In the genomic region with DNA sequence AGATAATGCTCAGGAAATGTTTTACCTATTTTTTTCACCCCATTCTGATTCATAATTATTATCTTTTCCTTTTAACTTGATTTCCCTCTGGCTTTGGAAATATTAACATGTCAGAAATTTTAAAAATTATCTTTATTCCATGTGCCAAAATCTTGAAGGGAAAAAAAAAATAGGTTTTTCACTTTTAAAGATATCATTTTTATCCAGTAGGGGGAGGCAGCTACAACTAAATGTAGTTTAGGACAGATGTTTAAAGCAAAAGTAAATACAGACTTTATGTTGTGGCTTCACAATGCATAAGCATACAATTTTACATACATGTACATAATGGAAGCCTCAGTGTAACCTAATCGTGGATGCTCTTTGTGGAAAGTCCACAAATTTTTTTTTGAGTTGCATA, we compare ENCODE assay signal across 18 mouse cellular contexts.
DNase-seq lines count a peak whose midpoint lies in the region; ATAC-seq and TF ChIP-seq lines count a peak whose summit lies in the region.
"Had no signal": no experiment of that assay in that cellular context is flagged by ENCODE, and none has a peak within 500 bp of the region (broad histone marks: within the 10 kb centered on the region; RNA-seq: fewer than 3 reads in every experiment).

No protein-coding gene starts in this region.

- WGBS in hindbrain, embryonic 14.5 days, result 77% methylated on average over 1 of the region's 1 CpGs
- WGBS in hindbrain, embryonic 12.5 days, result 78% methylated on average over 1 of the region's 1 CpGs
- WGBS in lung, embryonic 14.5 days, result 47% methylated on average over 1 of the region's 1 CpGs

- no peaks in the 10 kb centered on the region for H3K36me3 ChIP-seq in hindbrain, embryonic 14.5 days (replicated peaks; ENCODE audit: control insufficient read depth, insufficient read depth)
- H3K36me3 ChIP-seq in hindbrain, embryonic 12.5 days, result no peaks in the 10 kb centered on the region
- no peaks in the 10 kb centered on the region for H3K36me3 ChIP-seq in lung, embryonic 14.5 days (ENCODE audit: insufficient read depth)
- H3K36me3 ChIP-seq: embryonic facial prominence, embryonic 12.5 days; heart, embryonic 10.5 days; liver, embryonic 13.5 days; neural tube, embryonic 13.5 days had no signal

- H3K9me3 ChIP-seq in hindbrain, embryonic 14.5 days (ENCODE audit: control insufficient read depth, low read length), result no peaks in the 10 kb centered on the region
- H3K9me3 ChIP-seq in hindbrain, embryonic 12.5 days (replicated peaks), result no peaks in the 10 kb centered on the region
- no peaks in the 10 kb centered on the region for H3K9me3 ChIP-seq in lung, embryonic 14.5 days (ENCODE audit: low read depth, low read length)
- H3K9me3 ChIP-seq: embryonic facial prominence, embryonic 12.5 days; heart, embryonic 10.5 days; liver, embryonic 13.5 days; neural tube, embryonic 13.5 days had no signal

- H3K27ac ChIP-seq in hindbrain, embryonic 14.5 days, result no peak overlapping the region
- no peak overlapping the region for H3K27ac ChIP-seq in hindbrain, embryonic 12.5 days
- H3K27ac ChIP-seq in lung, embryonic 14.5 days (ENCODE audit: low read depth), result no peak overlapping the region
- H3K27ac ChIP-seq: embryonic facial prominence, embryonic 12.5 days; heart, embryonic 10.5 days; liver, embryonic 13.5 days; neural tube, embryonic 13.5 days had no signal

- no peaks in the 10 kb centered on the region for H3K27me3 ChIP-seq in hindbrain, embryonic 14.5 days (ENCODE audit: control insufficient read depth, insufficient read depth, low read length)
- H3K27me3 ChIP-seq in hindbrain, embryonic 12.5 days, result no peaks in the 10 kb centered on the region
- no peaks in the 10 kb centered on the region for H3K27me3 ChIP-seq in lung, embryonic 14.5 days (ENCODE audit: insufficient read depth, low read length)
- no peaks in the 10 kb centered on the region for H3K27me3 ChIP-seq in Patski
- H3K27me3 ChIP-seq: embryonic facial prominence, embryonic 12.5 days; liver, embryonic 13.5 days; neural tube, embryonic 13.5 days had no signal

- no peak for ATAC-seq in hindbrain, embryonic 14.5 days (ENCODE audit: low FRiP score)
- no peak for ATAC-seq in hindbrain, embryonic 12.5 days (ENCODE audit: low FRiP score)
- no peak for ATAC-seq in lung, embryonic 14.5 days (ENCODE audit: insufficient read depth)
- ATAC-seq in Patski, result no peak

- H3K9ac ChIP-seq in hindbrain, embryonic 14.5 days, result no peak overlapping the region
- no peak overlapping the region for H3K9ac ChIP-seq in hindbrain, embryonic 12.5 days
- H3K9ac ChIP-seq in lung, embryonic 14.5 days, result no peak overlapping the region
- H3K9ac ChIP-seq: embryonic facial prominence, embryonic 12.5 days; liver, embryonic 13.5 days; neural tube, embryonic 13.5 days had no signal

- CTCF ChIA-PET in Patski (lab: Charles Lee), result interaction anchor here (3.1 kb wide), 1 partner anchor 13 kb away, joined by 10 read pairs; no protein-coding TSS in a partner anchor

- POLR2A ChIA-PET in Patski (lab: Charles Lee), result no interaction called here

- no peaks in the 10 kb centered on the region; the same call in 1 of the 2 replicates for H3K4me1 ChIP-seq in hindbrain, embryonic 14.5 days (replicated peaks; ENCODE audit: control insufficient read depth, insufficient read depth, low read length)
- peaks cover 3% of the 10 kb centered on the region; the same call in 1 of the 2 replicates for H3K4me1 ChIP-seq in hindbrain, embryonic 12.5 days
- no peaks in the 10 kb centered on the region for H3K4me1 ChIP-seq in lung, embryonic 14.5 days (ENCODE audit: insufficient read depth)
- H3K4me1 ChIP-seq: embryonic facial prominence, embryonic 12.5 days; heart, embryonic 10.5 days; liver, embryonic 13.5 days had no signal

- in situ Hi-C loops in Patski (cut with MboI; ENCODE audit: low pct_unique_long_range_greater_than_20kb), result loop anchor here (5.0 kb wide), 1 partner anchor 148 kb away; no protein-coding TSS in a partner anchor

- peak; percentile 53 for TF ChIP-seq CTCF in lung, embryonic 14.5 days (IDR thresholded peaks at IDR 0.05; ENCODE audit: low read depth)
- TF ChIP-seq CTCF in Patski (IDR thresholded peaks at IDR 0.05), result peak; percentile 37

- H3K4me3 ChIP-seq in hindbrain, embryonic 14.5 days (replicated peaks; ENCODE audit: low read length), result no peak overlapping the region
- H3K4me3 ChIP-seq in hindbrain, embryonic 12.5 days, result no peak overlapping the region
- no peak overlapping the region for H3K4me3 ChIP-seq in lung, embryonic 14.5 days (ENCODE audit: low read depth, low read length)
- H3K4me3 ChIP-seq: embryonic facial prominence, embryonic 12.5 days; heart, embryonic 10.5 days; liver, embryonic 13.5 days; neural tube, embryonic 13.5 days had no signal

- DNase-seq in embryo, embryonic 10.5 days (ENCODE audit: low spot score), result peak; percentile 16
- DNase-seq in embryo, embryonic 10 days (ENCODE audit: low spot score), result no peak
- peak; percentile 67 for DNase-seq in hindbrain, embryonic 14.5 days (ENCODE audit: low spot score)
- peak; percentile 72 for DNase-seq in lung, embryonic 14.5 days
- no peak for DNase-seq in lung, postnatal 36 days
- DNase-seq in Patski (ENCODE audit: low read depth, low spot score), result no peak
- DNase-seq in ovary, postnatal 14 days (ENCODE audit: low spot score), result no peak
- DNase-seq: adrenal gland, adult 2 months; cerebellum, adult 9-11 months; gastrocnemius, postnatal 25 days; left cerebral cortex, postnatal 4 days; liver, embryonic 13.5 days; lung, postnatal 14 days; thymus, adult 2 months had no signal

- no peak overlapping the region for H3K4me2 ChIP-seq in hindbrain, embryonic 14.5 days (replicated peaks)
- H3K4me2 ChIP-seq in hindbrain, embryonic 12.5 days (replicated peaks), result no peak overlapping the region
- H3K4me2 ChIP-seq in lung, embryonic 14.5 days, result no peak overlapping the region
- H3K4me2 ChIP-seq: embryonic facial prominence, embryonic 12.5 days; liver, embryonic 13.5 days; neural tube, embryonic 13.5 days had no signal

Comparison
In these comparisons a context has a peak if more than half of its experiments do, and no peak if none do; other contexts are left out.
1. DNase-seq: peak in embryo, embryonic 10.5 days (single experiment), hindbrain, embryonic 14.5 days (single experiment) and lung, embryonic 14.5 days (single experiment); none in embryo, embryonic 10 days (single experiment), lung, postnatal 36 days (single experiment), Patski (single experiment) and ovary, postnatal 14 days (single experiment).